Mouse (Mus musculus) neural tube, embryonic 13.5 days (tissue): ENCODE data around the gene Lsamp. TPM values are rescaled to one million over a fixed set of nuclear protein-coding genes. Genes with fewer than 3 reads are reported as not detected.
"Not testable (repeated sequence)": the region's sequence is repeated elsewhere in the genome, so short reads cannot be mapped to it uniquely, and the experiment has no call there.

Experiments
- ATAC-seq: fragments of 200-750 bp; cut with Nextera tagmentation; 2 replicates; pipeline ENCODE4 v1.8.0; 2017; ENCODE audit warnings: low read depth, mild to moderate bottlenecking, moderate TSS enrichment, moderate library complexity
- H3K27ac ChIP-seq: fragments of 300-500 bp; sonication (generic); replicated peaks from 2 replicates; pipeline ENCODE4 v1.5.1; 2015; ENCODE audit warnings: moderate library complexity, mild to moderate bottlenecking, inconsistent platforms
- H3K27me3 ChIP-seq: fragments of 300-500 bp; sonication (generic); 2 replicates; pipeline ENCODE4 v1.6.1; 2015; ENCODE audit warnings: mild to moderate bottlenecking, inconsistent platforms
- H3K36me3 ChIP-seq: fragments of 300-500 bp; sonication (generic); 2 replicates; pipeline ENCODE4 v1.6.1; 2015; ENCODE audit warnings: mild to moderate bottlenecking, inconsistent platforms
- H3K4me1 ChIP-seq: fragments of 300-500 bp; sonication (generic); replicated peaks from 2 replicates; pipeline ENCODE4 v1.6.1; 2015; ENCODE audit warnings: inconsistent platforms
- H3K4me2 ChIP-seq: fragments of 300-500 bp; sonication (generic); 2 replicates; pipeline ENCODE4 v1.6.1; 2015; ENCODE audit warnings: inconsistent platforms, mild to moderate bottlenecking, moderate library complexity
- H3K4me3 ChIP-seq: fragments of 300-500 bp; sonication (generic); 2 replicates; pipeline ENCODE4 v1.5.1; 2015; ENCODE audit warnings: mild to moderate bottlenecking, inconsistent platforms
- H3K9ac ChIP-seq: fragments of 300-500 bp; sonication (generic); 2 replicates; pipeline ENCODE4 v1.6.1; 2015; ENCODE audit warnings: moderate library complexity, mild to moderate bottlenecking, inconsistent platforms
- H3K9me3 ChIP-seq: fragments of 300-500 bp; sonication (generic); 2 replicates; pipeline ENCODE4 v1.6.1; 2016; ENCODE audit warnings: inconsistent platforms
- WGBS: fragments of 180-500 bp; shearing (Covaris S2); methylation state at CpG from one replicate; pipeline ENCODE4 v1.1.7; 2015; 5-methylcytosine and 5-hydroxymethylcytosine counted together
- polyA plus RNA-seq: library from polyadenylated mRNA; unstranded; fragments of >200 nt; fragmentation: Nextera tagmentation; extraction: Ambion mirVana; gene quantifications from 2 replicates; pipeline ENCODE4 v1.2.1, GENCODE M21; 2015

Gene Lsamp
- polyA plus RNA-seq, 1 experiment from 2014 or later: 56.5 TPM

GRCm38 (mm10) chr16:41965636-41966035, 1981.5 kb downstream of the Lsamp start:
- H3K9ac ChIP-seq: no peak overlapping the region
- no peaks in the 10 kb centered on the region for H3K36me3 ChIP-seq
- no peaks in the 10 kb centered on the region for H3K27me3 ChIP-seq
- no peak for ATAC-seq
- H3K4me3 ChIP-seq: no peak overlapping the region
- 72% methylated on average over 1 of the region's 1 CpGs for WGBS
- no peaks in the 10 kb centered on the region for H3K4me1 ChIP-seq
- H3K9me3 ChIP-seq: no peaks in the 10 kb centered on the region
- no peak overlapping the region for H3K4me2 ChIP-seq
- no peak overlapping the region for H3K27ac ChIP-seq

- no peaks in the 10 kb centered on the region for H3K9me3 ChIP-seq
- no peaks in the 10 kb centered on the region for H3K4me1 ChIP-seq
- H3K27ac ChIP-seq: no peak overlapping the region
- ATAC-seq: no peak
- 67% methylated on average over 2 of the region's 2 CpGs for WGBS
- no peak overlapping the region for H3K4me3 ChIP-seq
- no peaks in the 10 kb centered on the region for H3K27me3 ChIP-seq
- no peak overlapping the region for H3K9ac ChIP-seq
- no peak overlapping the region for H3K4me2 ChIP-seq
- no peaks in the 10 kb centered on the region for H3K36me3 ChIP-seq
Measured at GRCm38 (mm10) chr16:41969215-41969614, 1985.1 kb downstream of the Lsamp start.

GRCm38 (mm10) chr16:41974866-41975719, 1990.9 kb downstream of the Lsamp start:
- Histone ChIP-seq H3K9ac (no peak overlapping the region), H3K27me3 (no peaks in the 10 kb centered on the region), H3K27ac (no peak overlapping the region), H3K4me3 (no peak overlapping the region), H3K36me3 (no peaks in the 10 kb centered on the region), H3K4me2 (no peak overlapping the region), H3K4me1 (no peaks in the 10 kb centered on the region), H3K9me3 (no peaks in the 10 kb centered on the region)
- 68% methylated on average over 2 of the region's 2 CpGs for WGBS
- ATAC-seq: peak; percentile 69; the same call in 1 of the 2 replicates

- no peak overlapping the region for H3K27ac ChIP-seq
- no peak overlapping the region for H3K4me2 ChIP-seq
- H3K4me1 ChIP-seq: no peaks in the 10 kb centered on the region
- 79% methylated on average over 5 of the region's 5 CpGs for WGBS
- no peaks in the 10 kb centered on the region for H3K27me3 ChIP-seq
- no peak for ATAC-seq
- no peaks in the 10 kb centered on the region for H3K36me3 ChIP-seq
- H3K9me3 ChIP-seq: no peaks in the 10 kb centered on the region
- H3K9ac ChIP-seq: no peak overlapping the region
- no peak overlapping the region for H3K4me3 ChIP-seq
Measured at GRCm38 (mm10) chr16:41976897-41977296, 1992.7 kb downstream of the Lsamp start.

GRCm38 (mm10) chr16:41996956-41997355, 2012.8 kb downstream of the Lsamp start:
- Histone ChIP-seq H3K27me3 (no peaks in the 10 kb centered on the region), H3K27ac (no peak overlapping the region), H3K4me2 (no peak overlapping the region), H3K4me3 (no peak overlapping the region), H3K9ac (no peak overlapping the region), H3K4me1 (no peaks in the 10 kb centered on the region), H3K9me3 (no peaks in the 10 kb centered on the region), H3K36me3 (no peaks in the 10 kb centered on the region)
- WGBS: 68% methylated on average over 1 of the region's 1 CpGs
- no peak for ATAC-seq

- Histone ChIP-seq H3K4me1 (no peaks in the 10 kb centered on the region), H3K4me2 (no peak overlapping the region), H3K9me3 (no peaks in the 10 kb centered on the region), H3K27me3 (no peaks in the 10 kb centered on the region), H3K36me3 (no peaks in the 10 kb centered on the region), H3K9ac (no peak overlapping the region), H3K4me3 (no peak overlapping the region), H3K27ac (no peak overlapping the region)
- ATAC-seq: no peak
- 94% methylated on average over 5 of the region's 5 CpGs for WGBS
Measured at GRCm38 (mm10) chr16:42002925-42003324, 2018.8 kb downstream of the Lsamp start.

- not testable (repeated sequence) for ATAC-seq, H3K27ac ChIP-seq, H3K4me2 ChIP-seq, H3K27me3 ChIP-seq, H3K9me3 ChIP-seq, H3K4me3 ChIP-seq, H3K36me3 ChIP-seq, H3K9ac ChIP-seq, H3K4me1 ChIP-seq
- 94% methylated on average over 11 of the region's 11 CpGs for WGBS
Measured at GRCm38 (mm10) chr16:42003506-42003905, 2019.3 kb downstream of the Lsamp start.

- Histone ChIP-seq H3K9ac (no peak overlapping the region), H3K27me3 (no peaks in the 10 kb centered on the region), H3K9me3 (no peaks in the 10 kb centered on the region), H3K36me3 (no peaks in the 10 kb centered on the region), H3K4me3 (no peak overlapping the region), H3K4me1 (no peaks in the 10 kb centered on the region), H3K4me2 (no peak overlapping the region), H3K27ac (no peak overlapping the region)
- WGBS: 81% methylated on average over 1 of the region's 1 CpGs
- ATAC-seq: no peak
Measured at GRCm38 (mm10) chr16:42004166-42004565, 2020.0 kb downstream of the Lsamp start.

GRCm38 (mm10) chr16:42014937-42015336, 2030.8 kb downstream of the Lsamp start:
- ATAC-seq: no peak
- WGBS: 29% methylated on average over 5 of the region's 5 CpGs

GRCm38 (mm10) chr16:42015443-42015842, 2031.3 kb downstream of the Lsamp start:
- Histone ChIP-seq H3K36me3 (no peaks in the 10 kb centered on the region), H3K9ac (no peak overlapping the region), H3K27me3 (no peaks in the 10 kb centered on the region), H3K4me2 (no peak overlapping the region), H3K27ac (no peak overlapping the region), H3K4me1 (no peaks in the 10 kb centered on the region; the same call in 1 of the 2 replicates), H3K9me3 (no peaks in the 10 kb centered on the region), H3K4me3 (no peak overlapping the region)
- 62% methylated on average over 3 of the region's 3 CpGs for WGBS
- ATAC-seq: no peak

More at GRCm38 (mm10) chr16:42014937-42015336, 2030.8 kb downstream of the Lsamp start:
- H3K4me3 ChIP-seq: no peak overlapping the region
- 0 out of 2 replicates have a peak overlapping the region, but pooled peaks have one; percentile 3 for H3K27ac ChIP-seq
- no peaks in the 10 kb centered on the region for H3K27me3 ChIP-seq
- no peaks in the 10 kb centered on the region for H3K36me3 ChIP-seq
- H3K9me3 ChIP-seq: no peaks in the 10 kb centered on the region
- no peak overlapping the region for H3K4me2 ChIP-seq
- no peaks in the 10 kb centered on the region; the same call in 1 of the 2 replicates for H3K4me1 ChIP-seq
- H3K9ac ChIP-seq: no peak overlapping the region

- no peak overlapping the region for H3K9ac ChIP-seq
- H3K4me2 ChIP-seq: no peak overlapping the region
- H3K27ac ChIP-seq: no peak overlapping the region
- H3K4me3 ChIP-seq: no peak overlapping the region
- WGBS: 76% methylated on average over 9 of the region's 9 CpGs
- no peaks in the 10 kb centered on the region for H3K9me3 ChIP-seq
- no peaks in the 10 kb centered on the region for H3K36me3 ChIP-seq
- no peaks in the 10 kb centered on the region for H3K27me3 ChIP-seq
- no peaks in the 10 kb centered on the region; the same call in 1 of the 2 replicates for H3K4me1 ChIP-seq
- no peak for ATAC-seq
Measured at GRCm38 (mm10) chr16:42016791-42017643, 2032.9 kb downstream of the Lsamp start.

- no peak overlapping the region for H3K4me3 ChIP-seq
- H3K36me3 ChIP-seq: no peaks in the 10 kb centered on the region
- ATAC-seq: no peak
- H3K9me3 ChIP-seq: no peaks in the 10 kb centered on the region
- no peak overlapping the region for H3K4me2 ChIP-seq
- no peaks in the 10 kb centered on the region for H3K4me1 ChIP-seq
- no peak overlapping the region for H3K9ac ChIP-seq
- no peak overlapping the region for H3K27ac ChIP-seq
- H3K27me3 ChIP-seq: no peaks in the 10 kb centered on the region
- 41% methylated on average over 1 of the region's 1 CpGs for WGBS
Measured at GRCm38 (mm10) chr16:42022566-42022965, 2038.4 kb downstream of the Lsamp start.
